Mouse (Mus musculus) c-Kit-positive CD71-positive TER-119-positive erythroid progenitor cells, embryonic 14.5 days (primary cell): ENCODE measurements around the gene Tenm4.

ENCODE experiments used
- DNase-seq: peaks from one replicate; pipeline ENCODE4 v3.0.0-alpha.2; 2013; ENCODE audit warnings: low spot score

The Tenm4 gene

GRCm38 (mm10) chr7:96242328-96243185 lies 71.5 kb downstream of the Tenm4 start:
- no peak for DNase-seq

DNA sequence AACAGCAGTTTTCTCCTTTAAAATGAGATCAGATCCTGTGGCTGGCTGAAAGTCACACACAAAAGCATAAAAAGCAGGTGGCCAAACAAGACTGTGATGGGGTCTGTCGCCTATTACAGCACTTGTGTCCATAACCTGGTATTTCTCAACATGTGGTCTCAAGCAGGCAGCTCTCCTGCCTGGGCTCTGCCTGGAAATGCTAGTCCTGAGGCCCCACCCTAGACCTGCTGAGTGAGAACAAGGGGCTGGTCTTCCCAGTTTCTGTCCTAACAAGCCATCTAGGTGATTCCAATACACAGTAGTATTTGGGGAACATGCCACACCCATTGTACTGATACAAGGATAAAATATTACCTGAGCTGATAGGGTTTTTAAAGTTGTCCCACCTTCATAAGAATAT lies 73.8 kb downstream of the Tenm4 start:
- DNase-seq: no peak

DNA sequence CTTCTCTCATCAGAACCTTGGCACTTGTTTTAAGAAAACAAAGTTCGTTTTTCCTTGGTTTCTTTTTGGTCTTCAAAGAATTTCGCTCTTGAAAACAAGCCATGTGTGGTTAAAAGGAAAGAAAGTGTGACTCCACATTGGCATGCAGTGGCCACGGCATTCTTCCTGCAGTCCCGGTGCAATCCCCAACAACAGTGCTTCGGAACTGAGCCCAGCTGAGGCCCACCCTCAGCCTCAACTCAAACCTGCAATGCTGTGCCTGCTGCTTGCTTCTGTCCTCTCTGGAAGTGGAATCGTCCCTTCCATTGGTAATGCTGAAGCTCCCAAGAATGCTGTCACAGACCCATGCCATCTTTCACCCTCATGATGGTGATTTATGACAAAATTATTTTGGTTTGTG lies 88.6 kb downstream of the Tenm4 start:
- no peak for DNase-seq

DNA sequence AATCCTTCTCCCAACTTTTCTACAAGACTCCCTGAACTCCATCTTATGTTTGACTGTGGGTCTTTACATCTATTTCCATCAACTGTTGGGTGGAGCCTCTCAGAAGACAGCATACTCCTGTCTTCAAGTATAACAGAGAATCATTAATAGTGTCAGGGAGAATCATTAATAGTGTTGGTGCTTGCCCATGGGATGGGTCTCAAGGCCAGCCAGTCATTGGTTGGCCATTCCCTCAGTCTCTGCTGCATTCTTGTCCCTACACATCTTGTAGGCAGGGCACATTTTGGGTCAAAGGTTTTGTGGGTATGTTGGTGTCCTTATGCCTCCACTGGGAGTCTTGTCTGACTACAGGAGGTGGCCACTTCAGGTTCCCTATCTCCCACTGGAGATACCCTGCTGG lies 91.1 kb downstream of the Tenm4 start:
- no peak for DNase-seq

GRCm38 (mm10) chr7:96265941-96266340 lies 94.9 kb downstream of the Tenm4 start:
- no peak for DNase-seq

GRCm38 (mm10) chr7:96267266-96267665 lies 96.2 kb downstream of the Tenm4 start:
- DNase-seq: no peak

DNA sequence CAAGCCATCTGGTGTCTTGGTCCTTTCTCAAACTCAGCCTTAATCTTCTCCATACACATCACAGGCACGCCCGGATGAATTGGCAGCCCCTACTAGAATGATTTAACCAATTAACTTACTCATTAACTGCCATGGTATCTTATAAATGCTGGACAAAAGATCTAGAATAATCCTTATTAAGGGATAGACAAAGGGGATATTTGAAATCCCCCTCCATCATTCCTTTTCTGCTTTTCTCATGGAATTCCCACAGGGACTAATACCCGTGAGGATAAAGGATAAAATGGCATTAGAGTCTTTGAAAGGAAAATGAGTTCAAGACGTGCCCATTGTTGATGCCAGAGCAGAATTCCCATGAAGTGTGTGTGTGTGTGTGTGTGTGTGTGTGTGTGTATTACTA lies 99.6 kb downstream of the Tenm4 start:
- DNase-seq: no peak

DNA sequence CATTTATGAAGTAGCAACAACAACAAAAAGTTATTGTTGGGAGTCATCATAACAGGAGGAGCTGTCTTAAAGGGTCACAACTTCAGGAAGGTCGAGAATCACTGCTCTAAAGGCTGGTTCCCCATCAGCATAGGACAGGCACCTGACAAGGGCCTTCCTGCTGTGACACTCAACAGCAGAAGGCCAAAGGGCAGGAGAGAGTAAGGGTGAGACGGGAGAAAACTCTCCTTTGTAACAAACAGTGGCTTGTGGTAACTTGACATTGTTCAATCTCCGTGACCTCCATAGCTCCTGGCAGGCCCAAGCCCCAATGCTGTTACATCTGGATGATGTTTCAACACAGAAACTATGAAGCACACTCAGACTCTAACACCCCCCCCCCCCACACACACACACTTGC lies 101.0 kb downstream of the Tenm4 start:
- no peak for DNase-seq

DNA sequence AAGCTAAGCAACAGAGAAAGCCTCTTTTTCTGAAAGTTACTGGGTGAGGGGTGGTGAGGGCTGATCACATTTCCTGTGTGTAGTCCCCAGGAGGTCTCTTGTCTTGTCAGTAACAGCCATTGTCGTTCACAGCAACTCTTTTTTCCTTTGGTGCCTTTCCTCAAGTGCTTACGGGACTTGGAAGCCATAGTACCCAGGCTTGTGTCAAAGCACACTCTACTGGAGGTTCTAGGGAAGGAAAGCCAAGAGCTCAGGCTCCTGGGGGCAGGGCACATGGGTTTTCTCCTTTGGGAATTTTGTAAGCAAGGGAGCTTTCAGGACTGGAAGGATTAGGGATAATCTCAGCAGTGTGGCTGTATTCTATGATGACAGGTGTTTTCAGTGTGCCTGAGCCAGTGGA lies 103.4 kb downstream of the Tenm4 start:
- no peak for DNase-seq

DNA sequence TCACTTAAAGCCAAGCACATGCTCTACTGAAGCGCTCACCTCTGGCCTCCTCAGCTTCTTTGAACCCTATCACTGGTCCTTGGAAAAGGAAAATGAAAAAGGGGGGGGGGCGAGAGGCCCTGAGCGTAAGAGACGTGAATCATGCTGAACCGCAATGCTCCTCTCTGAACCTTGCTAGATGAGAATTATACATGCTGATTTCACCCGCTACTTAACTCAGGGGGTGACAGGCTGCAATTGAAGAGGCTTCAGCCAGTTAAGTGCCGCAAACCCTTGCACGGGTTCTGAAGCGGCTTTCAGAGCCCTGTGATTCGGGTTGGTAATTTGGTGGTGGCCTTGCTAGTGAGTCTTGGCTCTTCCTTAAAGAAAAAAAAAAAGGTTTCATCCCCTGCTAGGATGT lies 106.5 kb downstream of the Tenm4 start:
- DNase-seq: no peak

DNA sequence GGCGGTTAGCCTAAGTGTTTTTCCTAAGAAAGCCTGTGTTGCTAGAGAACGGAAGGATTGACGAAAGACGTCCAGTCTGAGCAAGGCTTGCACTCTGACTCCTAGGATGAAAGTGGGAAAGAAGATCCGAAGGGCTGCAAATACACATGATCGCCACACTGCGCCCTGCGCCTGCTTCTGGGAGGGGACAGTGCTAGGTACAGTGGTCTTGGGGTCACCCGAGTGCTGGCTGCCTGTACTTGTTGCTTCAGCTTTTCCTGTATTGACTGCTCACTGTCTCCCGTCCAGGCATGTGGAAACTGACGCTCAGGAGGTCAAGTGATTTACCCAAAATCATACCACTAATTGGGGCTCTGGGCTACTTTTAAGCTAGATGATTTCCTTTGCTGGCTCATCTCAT lies 107.3 kb downstream of the Tenm4 start:
- no peak for DNase-seq

GRCm38 (mm10) chr7:96280795-96281194 lies 109.7 kb downstream of the Tenm4 start:
- no peak for DNase-seq

GRCm38 (mm10) chr7:96290576-96290975 lies 119.5 kb downstream of the Tenm4 start:
- DNase-seq: no peak

GRCm38 (mm10) chr7:96295959-96296358 lies 124.9 kb downstream of the Tenm4 start:
- DNase-seq: no peak

GRCm38 (mm10) chr7:96300826-96301397 lies 129.9 kb downstream of the Tenm4 start:
- no peak for DNase-seq

DNA sequence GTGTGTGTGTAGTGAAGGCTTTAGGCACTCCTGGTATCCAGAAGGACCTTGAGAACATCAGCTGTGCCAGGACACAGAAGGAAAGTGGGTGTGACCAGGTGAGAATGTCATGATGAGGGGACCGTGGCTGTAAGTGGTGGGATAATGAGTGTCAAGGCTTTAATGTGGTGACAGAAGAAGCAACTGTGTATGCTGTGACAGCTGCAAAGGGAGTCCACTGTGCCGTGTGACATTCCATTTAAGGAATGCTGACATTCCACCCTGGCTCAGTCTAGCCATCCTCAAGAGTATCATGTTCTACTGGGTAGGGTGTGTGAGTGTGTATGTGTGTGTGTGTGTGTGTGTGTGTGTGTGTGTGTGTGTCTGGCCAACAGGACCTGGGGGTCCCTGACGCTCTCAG lies 130.8 kb downstream of the Tenm4 start:
- no peak for DNase-seq

DNA sequence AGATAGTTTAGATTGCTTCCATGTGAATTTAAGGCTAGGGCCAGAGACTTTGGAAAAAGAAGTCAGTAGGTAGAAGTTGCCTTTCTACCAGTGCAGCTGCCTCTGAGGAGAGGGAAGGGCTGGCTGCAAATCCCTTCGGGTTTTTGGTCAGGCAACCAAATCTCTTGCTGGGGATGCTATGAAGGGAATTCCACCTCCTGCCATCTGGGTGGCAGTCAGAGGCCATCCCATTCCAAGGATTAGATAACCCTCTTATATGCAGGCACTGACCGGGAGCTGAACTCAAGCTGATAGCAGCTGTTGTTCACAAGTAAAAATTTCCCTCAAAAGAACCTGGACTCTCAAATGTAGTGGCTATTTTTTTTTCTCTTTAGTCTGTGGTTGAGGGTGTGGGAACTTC lies 132.9 kb downstream of the Tenm4 start:
- no peak for DNase-seq

DNA sequence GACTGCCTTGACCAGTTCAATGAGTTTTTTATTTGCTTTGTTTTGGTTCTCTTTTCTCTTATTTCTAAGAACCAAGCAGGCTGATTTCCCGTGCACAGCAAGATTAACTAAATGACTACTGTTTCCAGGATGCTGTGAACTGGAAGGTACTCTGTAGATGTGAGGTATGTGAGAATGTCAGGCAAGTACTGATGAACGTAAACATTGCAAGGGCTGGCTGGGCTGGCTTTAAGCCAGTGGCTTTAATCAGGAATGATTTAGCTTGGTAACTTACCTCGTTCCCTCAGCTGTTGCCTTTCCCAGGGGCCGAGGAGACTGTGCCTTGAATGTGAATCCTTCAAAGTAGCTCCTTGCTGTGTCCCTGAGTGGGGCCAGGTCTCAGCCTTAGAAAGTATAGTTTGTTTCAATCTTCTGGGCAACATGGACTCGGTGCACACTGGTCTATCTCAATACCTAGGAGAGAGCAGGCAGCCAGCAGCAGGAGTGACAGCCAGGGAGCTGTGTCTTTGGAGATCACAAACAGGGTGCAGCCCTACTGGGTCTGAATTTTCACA lies 134.4 kb downstream of the Tenm4 start:
- DNase-seq: no peak

DNA sequence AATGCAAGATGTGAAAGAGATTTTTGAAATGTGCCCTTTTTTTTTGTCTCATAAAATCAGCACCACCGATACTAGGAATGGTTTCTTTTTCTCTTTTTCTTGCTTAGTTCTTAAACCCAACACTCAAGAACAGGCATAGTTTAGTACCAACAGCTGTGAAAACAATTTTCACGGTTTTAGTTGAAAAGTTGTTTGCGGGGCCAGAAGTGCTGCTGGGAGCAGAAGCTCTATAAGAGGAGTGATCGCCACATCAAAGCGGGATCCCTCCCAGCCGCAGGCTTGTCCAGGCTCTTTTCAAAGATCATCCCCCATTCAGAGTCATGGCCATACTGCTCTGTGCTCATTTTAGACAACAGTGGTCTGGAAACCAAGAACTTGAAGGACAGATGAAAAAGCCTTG lies 137.1 kb downstream of the Tenm4 start:
- DNase-seq: no peak

DNA sequence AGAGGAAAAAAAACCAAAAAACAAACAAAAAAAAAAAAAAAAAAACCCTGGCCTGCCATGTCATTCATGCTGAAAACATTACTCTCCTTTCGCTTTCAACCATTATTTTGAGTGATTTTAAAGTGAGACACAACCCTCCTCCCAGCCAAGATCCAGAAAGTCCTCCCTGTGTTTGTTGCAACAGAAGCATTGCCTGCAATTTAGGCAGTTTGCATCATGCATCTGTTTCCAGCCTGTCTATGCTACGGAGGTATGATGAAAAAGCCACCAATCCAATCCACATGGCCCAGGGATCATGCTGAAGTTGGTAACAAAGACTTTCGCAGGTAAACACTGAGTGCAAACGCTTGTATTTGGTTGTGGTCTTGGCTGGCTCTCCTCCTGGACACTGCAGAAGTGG lies 158.3 kb downstream of the Tenm4 start:
- no peak for DNase-seq

GRCm38 (mm10) chr7:96331186-96331585 lies 160.1 kb downstream of the Tenm4 start:
- DNase-seq: no peak

GRCm38 (mm10) chr7:96334361-96334760 lies 163.3 kb downstream of the Tenm4 start:
- DNase-seq: no peak

DNA sequence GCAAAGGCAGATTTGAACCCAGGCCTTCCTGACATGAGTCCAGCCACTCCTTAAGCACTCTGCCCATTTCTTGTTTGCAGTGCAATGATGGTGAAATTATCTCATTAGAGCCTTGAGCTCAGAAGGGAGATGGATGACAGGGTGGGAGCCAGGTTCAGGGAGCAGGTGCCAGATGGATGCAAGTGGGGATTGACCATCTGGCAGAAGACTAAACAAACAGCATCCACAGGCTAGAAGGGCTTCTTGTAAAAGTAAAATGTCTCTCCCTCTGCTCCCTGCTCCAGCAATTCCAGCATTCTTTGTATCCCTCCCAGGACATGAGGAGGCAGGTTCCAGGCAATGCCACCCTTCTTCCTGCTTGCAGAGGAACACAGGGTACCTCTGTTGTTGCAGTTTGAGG lies 165.3 kb downstream of the Tenm4 start:
- DNase-seq: no peak

DNA sequence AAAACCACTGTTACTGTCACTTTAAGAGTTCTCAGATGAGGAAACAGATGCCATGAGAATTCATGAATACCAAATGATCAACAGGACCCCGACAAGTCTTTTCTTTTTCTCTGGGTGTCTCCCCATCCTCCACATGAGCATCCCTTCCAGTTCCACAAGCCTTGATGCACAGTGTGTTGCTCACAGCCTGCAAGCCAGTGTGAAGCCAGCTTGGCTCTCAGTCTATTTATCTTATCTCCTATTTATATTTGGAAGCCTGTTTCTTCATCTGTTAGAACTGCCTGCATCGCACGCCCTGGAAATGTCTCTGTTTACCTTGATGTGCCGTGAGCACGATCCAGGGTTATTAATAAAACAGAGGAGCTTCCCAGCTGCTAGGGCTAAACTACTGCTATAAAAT lies 169.8 kb downstream of the Tenm4 start:
- DNase-seq: no peak
